Mouse (Mus musculus) hindbrain, embryonic 10.5 days (tissue): ENCODE results near the gene Wdr18. TPM values are rescaled to one million over a fixed set of nuclear protein-coding genes. Genes with fewer than 3 reads are reported as not detected.
A peak's percentile ranks its signal among the peaks of the same experiment; 100 is the strongest.

Experiments
- DNase-seq: peaks from one replicate; pipeline ENCODE4 v3.0.0-alpha.2; 2017; ENCODE audit warnings: low spot score
- H3K27ac ChIP-seq: fragments of 300-500 bp; sonication (generic); 2 replicates; pipeline ENCODE4 v1.5.1; 2016; ENCODE audit warnings: mild to moderate bottlenecking, moderate library complexity
- H3K27me3 ChIP-seq: fragments of 300-500 bp; sonication (generic); 2 replicates; pipeline ENCODE4 v1.6.1; 2016; ENCODE audit warnings: mild to moderate bottlenecking; ENCODE audit not compliant: poor library complexity, insufficient read depth, severe bottlenecking
- H3K36me3 ChIP-seq: fragments of 300-500 bp; sonication (generic); 2 replicates; pipeline ENCODE4 v1.6.1; 2016; ENCODE audit warnings: mild to moderate bottlenecking, moderate library complexity
- H3K4me1 ChIP-seq: fragments of 300-500 bp; sonication (generic); replicated peaks from 2 replicates; pipeline ENCODE4 v1.6.1; 2016; ENCODE audit warnings: mild to moderate bottlenecking
- H3K4me3 ChIP-seq: fragments of 300-500 bp; sonication (generic); 2 replicates; pipeline ENCODE4 v1.5.1; 2016; ENCODE audit warnings: mild to moderate bottlenecking, moderate library complexity
- H3K9me3 ChIP-seq: fragments of 300-500 bp; sonication (generic); 2 replicates; pipeline ENCODE4 v1.6.1; 2016; ENCODE audit warnings: mild to moderate bottlenecking, moderate library complexity
- WGBS: fragments of 180-500 bp; shearing (Covaris S2); methylation state at CpG from one replicate; pipeline ENCODE4 v1.1.7; 2016; 5-methylcytosine and 5-hydroxymethylcytosine counted together
- polyA plus RNA-seq: library from polyadenylated mRNA; unstranded; fragments of >200 nt; fragmentation: Nextera tagmentation; extraction: Ambion mirVana; gene quantifications from 2 replicates; pipeline ENCODE4 v1.2.1, GENCODE M21; 2016

The Wdr18 gene
- polyA plus RNA-seq, 1 experiment from 2014 or later: 128 TPM

DNA sequence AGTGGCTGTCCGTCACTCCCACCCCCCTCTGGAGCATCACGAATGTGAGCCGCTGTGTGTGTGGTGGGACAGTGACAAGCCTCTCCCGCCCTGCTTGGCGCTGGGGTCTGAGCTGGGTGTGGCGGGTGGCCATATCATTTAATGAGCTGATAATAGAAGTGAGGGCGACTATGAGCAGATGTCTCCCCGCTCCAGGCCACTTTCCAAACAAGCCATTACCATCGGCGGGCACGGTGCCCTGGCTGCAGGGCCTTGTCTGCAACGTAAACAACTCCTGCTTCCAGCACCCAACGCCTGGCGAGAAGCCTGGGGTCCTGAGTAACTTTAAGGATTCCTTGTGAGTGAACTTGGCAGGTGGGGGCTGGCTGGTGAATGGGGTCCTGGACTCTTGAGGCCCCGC is 37.9 kb downstream of the Wdr18 start:
- peaks cover 34% of the 10 kb centered on the region for H3K4me1 ChIP-seq
- no peaks in the 10 kb centered on the region for H3K9me3 ChIP-seq
- peak overlapping the region; percentile 64 for H3K4me3 ChIP-seq
- 5% methylated on average over 15 of the region's 15 CpGs for WGBS
- DNase-seq: no peak
- peaks cover 20% of the 10 kb centered on the region for H3K36me3 ChIP-seq
- H3K27me3 ChIP-seq: peaks cover 54% of the 10 kb centered on the region
- peak overlapping the region; percentile 81 for H3K27ac ChIP-seq

DNA sequence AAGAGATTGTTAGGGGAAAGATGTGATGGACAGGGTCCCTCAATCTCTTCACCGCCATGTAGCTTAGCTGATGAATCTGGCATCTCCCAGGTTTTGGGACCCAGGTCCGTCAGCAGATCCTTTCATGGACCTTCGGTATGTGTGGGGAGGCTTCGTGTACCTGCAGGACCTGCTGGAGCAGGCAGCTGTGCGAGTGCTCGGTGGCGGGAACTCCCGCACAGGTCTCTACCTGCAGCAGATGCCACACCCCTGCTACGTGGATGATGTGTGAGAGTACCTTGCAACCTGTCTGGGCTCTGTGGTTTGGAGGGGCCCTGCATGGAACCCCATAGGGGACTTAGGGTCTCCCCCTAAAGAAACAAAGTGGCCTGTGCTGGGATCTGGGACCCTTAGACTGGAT is 42.0 kb downstream of the Wdr18 start:
- Histone ChIP-seq H3K36me3 (no peaks in the 10 kb centered on the region), H3K27ac (no peak overlapping the region), H3K4me3 (0 out of 2 replicates have a peak overlapping the region, but pooled peaks have one; percentile 9), H3K27me3 (peaks cover 79% of the 10 kb centered on the region), H3K4me1 (peaks cover 35% of the 10 kb centered on the region), H3K9me3 (no peaks in the 10 kb centered on the region)
- DNase-seq: no peak
- 75% methylated on average over 9 of the region's 9 CpGs for WGBS

DNA sequence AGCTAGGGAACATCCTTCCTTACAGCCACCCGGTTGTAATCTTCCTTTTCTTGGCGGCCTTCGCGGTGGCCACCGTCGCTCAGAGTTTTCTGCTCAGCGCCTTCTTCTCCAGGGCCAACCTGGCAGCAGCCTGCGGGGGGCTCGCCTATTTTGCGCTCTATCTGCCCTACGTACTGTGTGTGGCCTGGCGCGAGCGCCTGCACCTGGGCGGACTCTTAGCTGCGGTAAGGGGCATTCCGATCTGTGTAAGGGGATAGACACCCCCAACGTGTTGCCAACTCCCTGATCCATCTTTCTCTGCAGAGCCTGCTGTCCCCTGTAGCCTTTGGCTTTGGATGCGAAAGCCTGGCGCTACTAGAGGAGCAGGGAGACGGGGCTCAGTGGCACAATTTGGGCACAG is 42.9 kb downstream of the Wdr18 start:
- peaks cover 26% of the 10 kb centered on the region for H3K4me1 ChIP-seq
- no peaks in the 10 kb centered on the region for H3K9me3 ChIP-seq
- peaks cover 77% of the 10 kb centered on the region for H3K27me3 ChIP-seq
- H3K4me3 ChIP-seq: peak overlapping the region; percentile 16; the same call in 1 of the 2 replicates
- peak overlapping the region; percentile 29; the same call in 1 of the 2 replicates for H3K27ac ChIP-seq
- DNase-seq: no peak
- no peaks in the 10 kb centered on the region for H3K36me3 ChIP-seq
- WGBS: 18% methylated on average over 21 of the region's 21 CpGs

DNA sequence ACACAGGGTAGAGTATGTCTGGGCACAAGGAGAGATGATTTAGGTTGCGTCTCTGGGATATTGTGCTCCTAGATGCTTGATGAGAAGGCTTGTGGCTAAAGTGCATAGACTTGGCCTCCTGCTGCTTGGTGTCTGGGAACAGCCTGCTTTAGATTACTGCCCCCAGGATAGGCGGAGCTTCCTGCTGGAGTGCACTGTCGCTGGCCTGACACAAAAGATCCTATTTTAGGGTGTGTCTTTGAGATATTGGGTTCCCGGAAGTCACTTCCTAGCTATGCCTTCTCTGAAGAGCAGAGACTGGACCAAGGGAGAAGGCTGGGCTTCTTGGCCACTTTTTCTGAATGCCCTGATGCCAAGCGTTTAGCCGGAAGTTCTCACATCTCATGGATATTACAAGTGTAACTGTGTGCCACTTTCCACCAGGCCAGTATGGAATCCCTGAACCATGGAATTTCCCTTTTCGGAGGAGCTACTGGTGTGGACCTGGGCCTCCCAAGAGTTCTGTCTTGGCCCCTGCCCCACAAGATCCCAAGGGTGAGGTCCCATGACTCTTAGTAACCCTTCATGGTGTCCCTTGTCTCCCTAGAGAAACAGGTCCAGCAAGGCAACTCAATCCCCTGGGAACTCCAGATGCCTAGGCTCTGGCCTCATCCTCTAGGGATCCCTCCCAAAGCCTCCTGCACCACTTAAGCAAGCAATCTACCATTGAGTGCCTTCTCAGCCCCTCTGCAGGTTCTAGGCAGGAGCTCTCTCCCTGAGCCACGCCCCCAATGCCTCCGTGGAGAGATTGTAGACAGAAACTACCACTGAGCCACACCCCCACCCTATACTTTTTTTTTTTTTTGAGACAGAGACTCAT is 43.7 kb downstream of the Wdr18 start:
- peaks cover 7% of the 10 kb centered on the region for H3K36me3 ChIP-seq
- DNase-seq: no peak
- 0 out of 2 replicates have a peak overlapping the region, but pooled peaks have one; percentile 29 for H3K27ac ChIP-seq
- peak overlapping the region; percentile 16; the same call in 1 of the 2 replicates for H3K4me3 ChIP-seq
- H3K9me3 ChIP-seq: no peaks in the 10 kb centered on the region
- 62% methylated on average over 9 of the region's 9 CpGs for WGBS
- H3K27me3 ChIP-seq: peaks cover 69% of the 10 kb centered on the region
- peaks cover 19% of the 10 kb centered on the region for H3K4me1 ChIP-seq

DNA sequence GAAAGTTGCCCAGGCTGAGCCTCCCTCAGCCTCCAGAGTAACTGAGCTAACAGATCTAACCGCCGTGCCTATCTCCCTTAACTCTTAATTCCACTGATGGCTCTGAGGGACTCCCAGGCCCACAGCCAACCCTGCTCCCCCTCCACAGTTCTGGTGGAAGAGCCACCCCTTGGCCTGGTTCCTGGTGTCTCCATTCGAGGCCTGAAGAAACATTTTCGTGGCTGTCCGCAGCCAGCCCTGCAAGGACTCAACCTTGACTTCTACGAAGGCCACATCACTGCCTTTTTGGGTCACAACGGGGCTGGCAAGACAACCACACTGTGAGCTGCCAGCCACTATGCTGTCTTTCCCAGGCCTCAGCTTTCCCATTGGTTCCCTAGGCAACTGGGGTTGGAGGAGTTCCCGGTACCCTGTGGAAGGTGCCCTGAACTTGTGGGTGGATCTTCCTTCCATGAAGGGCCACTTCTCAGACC is 44.3 kb downstream of the Wdr18 start:
- no peak for DNase-seq
- WGBS: 93% methylated on average over 8 of the region's 8 CpGs
- Histone ChIP-seq H3K27ac (no peak overlapping the region), H3K4me3 (no peak overlapping the region), H3K36me3 (peaks cover 13% of the 10 kb centered on the region), H3K4me1 (peaks cover 19% of the 10 kb centered on the region), H3K9me3 (no peaks in the 10 kb centered on the region), H3K27me3 (peaks cover 63% of the 10 kb centered on the region)

DNA sequence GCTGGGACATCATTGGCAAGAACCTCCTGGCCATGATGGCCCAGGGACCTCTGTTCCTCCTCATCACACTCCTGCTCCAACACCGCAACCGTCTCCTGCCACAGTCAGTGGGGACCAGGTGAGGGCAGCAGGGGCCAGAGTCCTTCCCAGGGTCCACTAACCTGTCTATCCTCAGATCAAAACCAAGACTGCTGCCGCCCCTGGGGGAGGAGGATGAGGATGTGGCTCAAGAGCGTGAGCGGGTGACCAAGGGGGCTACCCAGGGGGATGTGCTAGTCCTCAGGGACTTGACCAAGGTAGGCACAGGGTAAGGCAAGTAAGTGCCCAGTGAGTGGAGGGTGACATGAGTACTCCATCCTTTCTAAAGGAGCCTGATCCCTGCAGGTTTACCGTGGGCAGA is 51.8 kb downstream of the Wdr18 start:
- no peak for DNase-seq
- peaks cover 24% of the 10 kb centered on the region for H3K9me3 ChIP-seq
- H3K27ac ChIP-seq: no peak overlapping the region
- WGBS: 85% methylated on average over 6 of the region's 6 CpGs
- peaks cover 41% of the 10 kb centered on the region for H3K36me3 ChIP-seq
- peaks cover 56% of the 10 kb centered on the region for H3K27me3 ChIP-seq
- no peak overlapping the region for H3K4me3 ChIP-seq
- no peaks in the 10 kb centered on the region; the same call in 1 of the 2 replicates for H3K4me1 ChIP-seq

DNA sequence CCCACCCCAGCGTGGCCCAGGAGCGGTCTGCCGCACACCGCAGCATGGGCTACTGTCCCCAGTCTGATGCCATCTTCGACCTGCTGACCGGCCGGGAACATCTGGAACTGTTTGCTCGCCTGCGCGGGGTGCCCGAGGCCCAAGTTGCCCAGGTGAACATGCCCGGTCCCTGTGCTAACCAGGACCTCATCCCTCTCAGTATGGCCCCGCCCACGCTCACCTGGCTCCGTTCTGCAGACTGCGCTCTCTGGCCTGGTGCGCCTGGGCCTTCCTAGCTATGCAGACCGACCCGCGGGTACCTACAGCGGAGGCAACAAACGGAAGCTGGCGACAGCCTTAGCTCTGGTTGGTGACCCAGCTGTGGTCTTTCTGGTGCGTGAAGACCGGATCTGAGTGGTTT is 53.7 kb downstream of the Wdr18 start:
- H3K4me3 ChIP-seq: peak overlapping the region; percentile 5; the same call in 1 of the 2 replicates
- DNase-seq: no peak
- H3K36me3 ChIP-seq: peaks cover 34% of the 10 kb centered on the region
- 29% methylated on average over 25 of the region's 25 CpGs for WGBS
- H3K27ac ChIP-seq: no peak overlapping the region
- H3K9me3 ChIP-seq: peaks cover 24% of the 10 kb centered on the region
- H3K4me1 ChIP-seq: peaks cover 5% of the 10 kb centered on the region
- H3K27me3 ChIP-seq: peaks cover 69% of the 10 kb centered on the region

DNA sequence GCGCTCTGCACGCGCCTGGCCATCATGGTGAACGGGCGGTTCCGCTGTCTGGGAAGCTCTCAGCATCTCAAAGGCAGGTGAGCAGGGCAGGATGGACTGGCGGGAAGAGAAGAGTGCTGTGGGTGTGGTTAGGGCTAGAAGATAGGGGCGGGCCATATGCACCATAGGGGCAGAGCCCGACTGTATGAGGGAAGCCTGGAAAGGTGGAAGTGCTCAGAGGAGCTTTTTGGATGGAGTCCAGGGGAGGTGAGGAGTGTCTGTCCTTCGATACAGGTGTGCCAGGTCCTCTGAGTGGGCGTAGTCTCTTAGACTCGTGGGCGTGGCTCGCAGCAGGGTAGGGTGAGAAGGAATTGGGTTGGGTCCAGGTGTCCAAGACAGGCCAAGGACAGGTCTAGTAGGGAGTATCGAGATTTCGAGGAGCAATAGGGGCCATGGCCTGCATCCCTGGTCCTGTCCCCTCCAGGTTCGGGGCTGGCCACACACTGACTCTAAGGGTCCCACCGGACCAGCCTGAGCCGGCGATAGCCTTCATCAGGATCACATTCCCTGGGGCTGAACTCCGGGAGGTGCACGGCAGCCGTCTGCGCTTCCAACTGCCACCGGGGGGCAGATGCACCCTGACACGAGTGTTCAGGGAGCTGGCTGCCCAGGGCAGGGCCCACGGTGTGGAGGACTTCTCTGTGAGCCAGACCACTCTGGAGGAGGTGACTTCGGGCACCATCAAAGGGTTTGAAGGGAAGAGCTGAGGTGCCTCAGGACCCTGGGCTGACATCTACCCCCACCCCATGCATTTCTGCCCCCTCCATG is 54.7 kb downstream of the Wdr18 start:
- H3K4me3 ChIP-seq: 0 out of 2 replicates have a peak overlapping the region, but pooled peaks have one; percentile 14
- peaks cover 23% of the 10 kb centered on the region for H3K36me3 ChIP-seq
- peaks cover 23% of the 10 kb centered on the region for H3K9me3 ChIP-seq
- no peak for DNase-seq
- 25% methylated on average over 28 of the region's 28 CpGs for WGBS
- H3K27me3 ChIP-seq: peaks cover 79% of the 10 kb centered on the region
- peaks cover 16% of the 10 kb centered on the region for H3K4me1 ChIP-seq
- no peak overlapping the region for H3K27ac ChIP-seq

DNA sequence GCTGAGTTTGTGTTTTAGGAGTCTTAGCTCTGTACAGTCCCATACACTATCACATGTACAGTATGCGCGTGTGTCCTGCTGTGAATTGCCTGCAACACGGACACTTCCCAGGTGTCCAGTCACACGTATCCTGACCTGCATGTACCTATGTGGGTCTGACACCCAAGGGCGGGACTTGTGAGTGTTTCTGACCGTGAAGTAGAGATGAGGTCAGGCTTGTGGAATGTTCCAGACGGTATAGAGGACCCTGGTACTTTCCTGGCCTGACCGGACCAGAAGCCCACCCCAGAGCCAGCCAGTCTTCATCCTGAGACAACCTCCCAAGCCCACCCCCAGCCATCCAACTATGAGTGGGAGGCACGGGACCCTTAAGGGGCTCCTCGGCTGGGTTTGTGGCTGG is 55.6 kb downstream of the Wdr18 start:
- whole genome bisulfite sequencing: 83% methylated on average over 10 of the region's 10 CpGs
- Histone ChIP-seq H3K4me1 (peaks cover 25% of the 10 kb centered on the region), H3K27ac (no peak overlapping the region), H3K9me3 (peaks cover 15% of the 10 kb centered on the region), H3K4me3 (no peak overlapping the region), H3K36me3 (peaks cover 15% of the 10 kb centered on the region), H3K27me3 (peaks cover 88% of the 10 kb centered on the region)
- DNase-seq: no peak

DNA sequence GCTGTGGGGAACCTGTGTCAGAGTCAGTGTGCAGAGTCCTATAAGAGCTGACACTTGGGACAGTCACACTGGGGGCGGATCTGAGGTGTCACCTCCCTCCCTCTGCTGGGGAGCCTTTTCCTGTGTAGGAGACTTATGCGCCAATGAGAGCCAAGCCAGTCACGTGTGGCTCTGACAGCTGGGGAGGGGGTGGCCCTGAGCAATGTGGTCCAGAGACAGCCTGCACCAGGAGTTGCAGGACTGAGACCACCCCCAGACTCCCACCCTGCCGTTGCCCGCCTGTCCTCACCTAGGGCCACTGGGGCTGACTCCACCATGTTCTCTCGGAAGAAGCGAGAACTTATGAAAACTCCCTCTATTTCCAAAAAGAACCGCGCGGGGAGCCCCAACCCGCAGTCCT is 56.6 kb downstream of the Wdr18 start, which contains the start of gene Arhgap45:
Gene Arhgap45, plus strand, starts transcription at position 143 of the 400 bp plus-strand sequence.
- 68% methylated on average over 11 of the region's 11 CpGs for WGBS
- peaks cover 6% of the 10 kb centered on the region; the same call in 1 of the 2 replicates for H3K9me3 ChIP-seq
- H3K36me3 ChIP-seq: peaks cover 6% of the 10 kb centered on the region
- H3K27ac ChIP-seq: no peak within 1 kb of the TSS
- peaks cover 94% of the 10 kb centered on the region for H3K27me3 ChIP-seq
- no peak for DNase-seq
- H3K4me3 ChIP-seq: no peak within 1 kb of the TSS
- H3K4me1 ChIP-seq: peaks cover 32% of the 10 kb centered on the region

DNA sequence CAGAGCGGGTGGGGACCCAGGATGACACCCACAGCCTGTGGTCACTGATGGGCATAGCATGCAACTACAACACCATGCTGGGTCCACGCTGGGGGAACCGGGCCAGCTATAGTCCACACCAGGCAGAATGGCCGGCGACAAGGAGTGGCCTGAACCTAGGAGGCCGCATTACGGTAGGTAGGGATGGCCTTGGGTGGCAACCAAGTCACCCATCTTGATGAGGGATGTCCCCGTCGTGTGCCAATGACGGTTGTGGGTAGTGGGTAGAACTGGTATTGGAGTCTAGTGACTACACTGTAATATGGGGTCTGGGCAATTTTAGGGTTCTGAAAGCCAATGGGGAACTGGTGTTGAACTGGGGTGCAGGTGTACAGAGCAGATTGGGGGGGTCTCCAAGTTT is 57.0 kb downstream of the Wdr18 start:
- Histone ChIP-seq H3K27me3 (peaks cover 90% of the 10 kb centered on the region), H3K9me3 (peaks cover 2% of the 10 kb centered on the region; the same call in 1 of the 2 replicates), H3K4me3 (no peak overlapping the region), H3K36me3 (peaks cover 5% of the 10 kb centered on the region), H3K27ac (no peak overlapping the region), H3K4me1 (peaks cover 32% of the 10 kb centered on the region)
- WGBS: 85% methylated on average over 10 of the region's 10 CpGs
- DNase-seq: no peak

DNA sequence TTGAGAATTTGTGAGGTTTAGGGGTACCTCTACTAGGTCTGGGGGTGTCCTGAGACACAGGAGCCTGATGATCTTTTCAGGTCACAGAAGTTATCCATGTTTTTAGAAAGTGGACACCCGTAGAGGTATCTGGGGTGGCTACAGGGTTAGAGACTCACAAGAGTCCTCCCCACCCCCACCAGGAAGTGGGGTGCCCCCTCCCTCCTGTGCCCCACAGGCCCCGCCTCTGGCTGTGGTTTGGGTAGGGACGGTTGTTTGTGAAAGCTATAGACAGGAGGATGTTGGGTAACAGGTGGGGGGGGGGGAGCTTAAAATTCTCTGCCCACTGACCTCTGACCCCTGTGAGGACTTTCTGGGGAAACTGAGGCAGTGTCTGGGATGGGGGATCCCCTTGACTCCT is 57.4 kb downstream of the Wdr18 start:
- Histone ChIP-seq H3K36me3 (peaks cover 7% of the 10 kb centered on the region; the same call in 1 of the 2 replicates), H3K27me3 (peaks cover 85% of the 10 kb centered on the region), H3K9me3 (no peaks in the 10 kb centered on the region), H3K4me3 (no peak overlapping the region), H3K4me1 (peaks cover 32% of the 10 kb centered on the region), H3K27ac (peak overlapping the region; percentile 35; the same call in 1 of the 2 replicates)
- DNase-seq: no peak
- 83% methylated on average over 3 of the region's 3 CpGs for WGBS
